Mouse (Mus musculus) megakaryocyte, embryonic 14.5 days (primary cell): Measurements from ENCODE around the gene Map3k20.

Experiments used
- FLI1 ChIP-seq: IDR thresholded peaks from 2 replicates; pipeline ENCODE4 v1.6.1; 2012; ENCODE audit warnings: low read length, inconsistent platforms, mixed read lengths
- GATA1 ChIP-seq: IDR thresholded peaks from 3 replicates; pipeline ENCODE4 v1.6.1; 2012; ENCODE audit warnings: mixed read lengths, low read length, inconsistent platforms, borderline replicate concordance

GRCm38 (mm10) chr2:72391721-72392120 is 106.3 kb downstream of the Map3k20 start:
- TF ChIP-seq GATA1 = no peak
- no peak for TF ChIP-seq FLI1
